In genomic region chr9:23250026-23250425, GRCm38 (mm10) we compare ENCODE assay signal across 8 mouse cellular contexts. TPM values are rescaled to one million over a fixed set of nuclear protein-coding genes. Genes with fewer than 3 reads are reported as not detected.
DNase-seq lines count a peak whose midpoint lies in the region; ATAC-seq and TF ChIP-seq lines count a peak whose summit lies in the region.

No protein-coding gene starts in this region.

- no peak overlapping the region for H3K4me2 ChIP-seq in embryonic facial prominence, embryonic 14.5 days (ENCODE audit: low read depth, low read length)
- no peak overlapping the region for H3K4me2 ChIP-seq in liver, embryonic 14.5 days (ENCODE audit: low read depth)
- no peak overlapping the region for H3K4me2 ChIP-seq in neural tube, embryonic 14.5 days (ENCODE audit: low read depth, low read length)

- TF ChIP-seq EP300 in liver, embryonic 14.5 days (IDR thresholded peaks at IDR 0.05; ENCODE audit: low read depth), result no peak

- no peaks in the 10 kb centered on the region; the same call in 1 of the 2 replicates for H3K27me3 ChIP-seq in embryonic facial prominence, embryonic 14.5 days (replicated peaks; ENCODE audit: control insufficient read depth, insufficient read depth, low read length)
- H3K27me3 ChIP-seq in heart, embryonic 10.5 days (ENCODE audit: insufficient read depth, poor library complexity, severe bottlenecking), result no peaks in the 10 kb centered on the region
- no peaks in the 10 kb centered on the region for H3K27me3 ChIP-seq in liver, embryonic 14.5 days (ENCODE audit: control insufficient read depth, insufficient read depth, low read length)
- H3K27me3 ChIP-seq in neural tube, embryonic 14.5 days (ENCODE audit: control insufficient read depth, insufficient read depth, low read length), result no peaks in the 10 kb centered on the region

- H3K9ac ChIP-seq in embryonic facial prominence, embryonic 14.5 days (ENCODE audit: low read depth, low read length), result no peak overlapping the region
- no peak overlapping the region for H3K9ac ChIP-seq in liver, embryonic 14.5 days (replicated peaks)
- H3K9ac ChIP-seq in neural tube, embryonic 14.5 days (replicated peaks; ENCODE audit: low read depth, low read length), result no peak overlapping the region

- no peak overlapping the region for H3K4me3 ChIP-seq in bone marrow, adult 2 months (replicated peaks; ENCODE audit: control insufficient read depth, low read depth, low read length)
- no peak overlapping the region for H3K4me3 ChIP-seq in embryonic facial prominence, embryonic 14.5 days (ENCODE audit: low read depth, low read length)
- no peak overlapping the region for H3K4me3 ChIP-seq in heart, embryonic 10.5 days
- no peak overlapping the region for H3K4me3 ChIP-seq in liver, embryonic 14.5 days (ENCODE audit: insufficient read depth in 1 of 2, low read depth in 2 of 2, low read length in 2 of 2)
- H3K4me3 ChIP-seq in neural tube, embryonic 14.5 days (ENCODE audit: low read depth, low read length), result no peak overlapping the region

- no peaks in the 10 kb centered on the region for H3K9me3 ChIP-seq in embryonic facial prominence, embryonic 14.5 days (ENCODE audit: control insufficient read depth, low read length)
- H3K9me3 ChIP-seq in heart, embryonic 10.5 days, result no peaks in the 10 kb centered on the region
- no peaks in the 10 kb centered on the region for H3K9me3 ChIP-seq in liver, embryonic 14.5 days (ENCODE audit: control insufficient read depth, low read length)
- no peaks in the 10 kb centered on the region for H3K9me3 ChIP-seq in neural tube, embryonic 14.5 days (ENCODE audit: control insufficient read depth, low read length)

- H3K4me1 ChIP-seq in bone marrow, adult 2 months (ENCODE audit: control insufficient read depth, insufficient read depth, low read length), result no peaks in the 10 kb centered on the region
- peaks cover 14% of the 10 kb centered on the region for H3K4me1 ChIP-seq in embryonic facial prominence, embryonic 14.5 days (ENCODE audit: control insufficient read depth, insufficient read depth, low read length)
- peaks cover 11% of the 10 kb centered on the region; the same call in 1 of the 2 replicates for H3K4me1 ChIP-seq in heart, embryonic 10.5 days
- no peaks in the 10 kb centered on the region for H3K4me1 ChIP-seq in liver, embryonic 14.5 days (replicated peaks; ENCODE audit: control insufficient read depth in 2 of 2, insufficient read depth in 2 of 2, low read length in 1 of 2)
- H3K4me1 ChIP-seq in neural tube, embryonic 14.5 days (ENCODE audit: control insufficient read depth, insufficient read depth, low read length), result no peaks in the 10 kb centered on the region; the same call in 1 of the 2 replicates

- no peaks in the 10 kb centered on the region for H3K36me3 ChIP-seq in embryonic facial prominence, embryonic 14.5 days (ENCODE audit: control insufficient read depth, insufficient read depth, low read length)
- H3K36me3 ChIP-seq in heart, embryonic 10.5 days, result no peaks in the 10 kb centered on the region
- no peaks in the 10 kb centered on the region for H3K36me3 ChIP-seq in liver, embryonic 14.5 days (replicated peaks; ENCODE audit: control insufficient read depth, insufficient read depth, low read depth)
- no peaks in the 10 kb centered on the region for H3K36me3 ChIP-seq in neural tube, embryonic 14.5 days (ENCODE audit: control insufficient read depth, insufficient read depth, low read length)

- DNase-seq in A20 (ENCODE audit: low read depth, low spot score), result peak; percentile 10
- DNase-seq in embryonic facial prominence, embryonic 14.5 days (ENCODE audit: low spot score), result peak; percentile 90
- DNase-seq in heart, embryonic 10.5 days (ENCODE audit: low spot score), result peak; percentile 83
- DNase-seq in kidney, postnatal 10 days, result peak; percentile 90
- DNase-seq in liver, embryonic 14.5 days (ENCODE audit: low read depth in 3 of 3, low spot score in 3 of 3), result peak in 2 of 3 experiments; percentile 7 to 15
- DNase-seq in testis, postnatal 14 days (ENCODE audit: low spot score), result peak; percentile 52

- TF ChIP-seq CTCF in bone marrow, adult 2 months (IDR thresholded peaks at IDR 0.05; ENCODE audit: control insufficient read depth, insufficient read depth, low read length), result peak; percentile 84
- TF ChIP-seq CTCF in liver, embryonic 14.5 days (IDR thresholded peaks at IDR 0.05; ENCODE audit: low read depth), result peak; percentile 89

- no peak overlapping the region for H3K27ac ChIP-seq in bone marrow, adult 2 months (ENCODE audit: control insufficient read depth, insufficient read depth, low read depth, low read length, poor library complexity)
- no peak overlapping the region for H3K27ac ChIP-seq in embryonic facial prominence, embryonic 14.5 days (replicated peaks; ENCODE audit: low read depth, low read length)
- H3K27ac ChIP-seq in heart, embryonic 10.5 days, result no peak overlapping the region
- H3K27ac ChIP-seq in liver, embryonic 14.5 days, result no peak overlapping the region
- no peak overlapping the region for H3K27ac ChIP-seq in neural tube, embryonic 14.5 days (ENCODE audit: low read depth, low read length)

- 10% methylated on average over 5 of the region's 5 CpGs for WGBS in bone marrow, adult 2 months
- 9% methylated on average over 5 of the region's 5 CpGs for WGBS in embryonic facial prominence, embryonic 14.5 days
- 8% methylated on average over 5 of the region's 5 CpGs for WGBS in heart, embryonic 10.5 days
- 4% methylated on average over 5 of the region's 5 CpGs for WGBS in liver, embryonic 14.5 days (ENCODE audit: insufficient replicate concordance)
- 5% methylated on average over 5 of the region's 5 CpGs for WGBS in neural tube, embryonic 14.5 days

- ATAC-seq in embryonic facial prominence, embryonic 14.5 days (ENCODE audit: low read depth), result peak; percentile 81
- ATAC-seq in liver, embryonic 14.5 days (ENCODE audit: insufficient read depth), result no peak
- ATAC-seq in neural tube, embryonic 14.5 days (ENCODE audit: low read depth), result peak; percentile 78; the same call in 1 of the 2 replicates

- TF ChIP-seq POLR2A in bone marrow, adult 2 months (IDR thresholded peaks at IDR 0.05; ENCODE audit: borderline replicate concordance, control insufficient read depth, low read depth, low read length), result no peak

RNA-seq across cellular contexts. Expression of gene Bmper, which starts 27.1 kb away (rescaled TPM):
- 0.34 TPM in 1 of 2 replicates, not detected in the other for polyA plus RNA-seq in bone marrow, adult 2 months (2011; ENCODE audit: insufficient read depth, insufficient read length, low replicate concordance, missing spikeins)
- 23.1 and 26.0 TPM in 2 replicates for polyA plus RNA-seq in embryonic facial prominence, embryonic 14.5 days (2014; fragmentation: Nextera tagmentation; extraction: Ambion mirVana)
- polyA plus RNA-seq in heart, embryonic 10.5 days (2016; fragmentation: Nextera tagmentation; extraction: Ambion mirVana), result 11.4 and 14.9 TPM in 2 replicates
- polyA plus RNA-seq in liver, embryonic 14.5 days (2012; rRNA removed), result 0.08 and 0.16 TPM in 2 replicates
- 0.11 and 0.18 TPM in 2 replicates for polyA plus RNA-seq in liver, embryonic 14.5 days (2014; fragmentation: Nextera tagmentation; extraction: Ambion mirVana)
- polyA plus RNA-seq in neural tube, embryonic 14.5 days (2014; fragmentation: Nextera tagmentation; extraction: Ambion mirVana), result 10.4 and 12.4 TPM in 2 replicates

Comparison
In these comparisons a context has a peak if more than half of its experiments do, and no peak if none do; other contexts are left out.
1. DNase-seq: peak in every context shown above with its lines; median percentile 90 in embryonic facial prominence, embryonic 14.5 days; 90 in kidney, postnatal 10 days; 83 in heart, embryonic 10.5 days; 52 in testis, postnatal 14 days; 11 in liver, embryonic 14.5 days; 10 in A20.